Mouse (Mus musculus): ENCODE results near the gene Slc12a7. TPM values are rescaled to one million over a fixed set of nuclear protein-coding genes. Genes with fewer than 3 reads are reported as not detected.
"Not testable (repeated sequence)": the region's sequence is repeated elsewhere in the genome, so short reads cannot be mapped to it uniquely, and the experiment has no call there.

Gene Slc12a7
- 100 to 1,000 TPM; 160 to 180 TPM for total RNA-seq (2021)

DNA sequence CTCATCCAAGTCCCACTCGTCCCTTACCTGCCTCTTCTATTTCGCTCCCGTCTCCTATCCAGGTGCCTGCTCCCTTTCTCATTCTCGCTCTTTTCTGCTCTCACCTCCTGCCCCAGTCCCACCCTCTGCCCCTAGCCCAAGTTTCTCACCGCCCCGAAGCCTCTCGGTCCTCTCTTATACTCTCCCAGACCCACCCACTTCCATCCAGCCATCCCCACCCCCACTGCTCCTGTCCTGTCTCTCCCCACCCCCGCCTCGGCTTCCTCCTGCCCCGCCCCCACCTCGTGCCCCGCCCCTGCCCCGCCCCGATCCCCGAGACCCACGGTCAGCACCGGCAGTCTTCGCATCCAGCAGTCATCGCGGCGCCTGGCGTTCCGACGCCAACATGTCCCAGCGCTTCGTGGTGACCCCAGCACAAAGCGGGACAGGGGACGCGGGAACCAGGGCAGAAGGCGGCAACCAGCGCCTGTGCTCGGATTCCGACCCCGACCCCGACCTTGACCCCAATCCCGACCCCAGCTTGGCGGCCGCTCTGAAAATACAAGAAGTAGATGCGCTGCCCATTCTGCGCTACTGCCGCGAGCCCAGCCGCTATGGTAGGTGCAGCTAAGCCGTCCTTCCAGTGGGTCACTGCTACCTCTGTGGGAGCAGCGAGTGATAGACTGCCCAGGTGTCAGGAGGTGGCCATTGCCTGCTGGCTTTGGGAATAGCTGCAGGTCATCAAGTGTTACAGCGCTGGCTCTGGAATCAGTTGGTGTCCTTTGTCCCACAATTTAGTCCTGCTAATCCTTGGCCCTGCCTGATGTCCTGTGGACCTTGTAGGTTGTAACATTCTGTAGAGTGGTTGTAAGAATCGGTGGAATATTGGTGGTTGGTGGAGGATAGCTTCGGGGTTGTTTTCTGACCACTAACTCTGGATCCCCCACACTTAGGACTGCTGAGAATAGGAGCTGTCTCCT lies at the start of gene Slc12a7:
Gene Slc12a7, plus strand, starts transcription at position 353 of the 959 bp plus-strand sequence.
- DNase-seq, result peak; percentile 59 to 61

DNA sequence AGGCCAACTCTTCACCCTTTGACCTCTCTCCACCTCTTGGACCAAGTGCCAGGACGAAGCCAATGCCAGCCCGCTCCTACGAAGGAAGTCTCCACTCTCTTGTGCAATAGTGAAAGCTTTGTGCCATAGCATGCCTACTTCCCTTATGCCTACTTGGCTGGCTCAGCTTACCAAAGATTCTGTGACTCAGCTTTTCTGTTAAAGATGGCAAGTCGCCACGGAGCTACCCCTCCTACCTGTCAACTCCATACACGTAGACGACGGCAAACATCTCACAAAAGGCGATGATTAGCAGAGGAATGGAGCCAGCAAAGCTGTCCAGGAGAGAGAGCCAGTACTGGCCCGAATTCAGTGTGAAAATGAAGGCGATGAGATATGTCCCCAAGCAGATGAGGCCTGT lies 49.2 kb upstream of the Slc12a7 start:
- intact Hi-C loops (cut with DNase I), result no loop called here
- DNase-seq, result peak; percentile 44 to 58

More for the DNA sequence above, at the start of gene Slc12a7:
- intact Hi-C loops (cut with DNase I), result no loop called here

DNA sequence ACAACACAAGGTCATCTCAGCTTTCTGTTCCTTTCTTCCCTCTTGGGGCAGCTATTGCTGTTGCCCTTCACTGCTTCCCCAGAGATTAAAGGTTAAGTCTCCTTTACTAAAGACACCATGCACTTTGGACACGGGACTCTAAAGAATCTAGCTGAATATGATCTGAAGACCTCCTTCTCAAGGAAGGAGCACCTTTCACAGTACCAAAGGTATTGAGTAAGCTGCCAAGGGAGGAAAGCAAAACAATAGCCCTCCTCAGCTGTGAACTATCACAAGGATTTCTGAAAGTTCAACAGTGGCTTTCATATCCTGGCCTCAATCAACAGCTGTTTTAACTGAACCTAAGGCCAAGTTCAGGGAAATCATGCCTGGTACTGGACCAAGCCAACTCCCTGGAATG lies 48.5 kb upstream of the Slc12a7 start:
- peak in 1 of 2 experiments; percentile 18 for DNase-seq
- intact Hi-C loops (cut with DNase I), result no loop called here

DNA sequence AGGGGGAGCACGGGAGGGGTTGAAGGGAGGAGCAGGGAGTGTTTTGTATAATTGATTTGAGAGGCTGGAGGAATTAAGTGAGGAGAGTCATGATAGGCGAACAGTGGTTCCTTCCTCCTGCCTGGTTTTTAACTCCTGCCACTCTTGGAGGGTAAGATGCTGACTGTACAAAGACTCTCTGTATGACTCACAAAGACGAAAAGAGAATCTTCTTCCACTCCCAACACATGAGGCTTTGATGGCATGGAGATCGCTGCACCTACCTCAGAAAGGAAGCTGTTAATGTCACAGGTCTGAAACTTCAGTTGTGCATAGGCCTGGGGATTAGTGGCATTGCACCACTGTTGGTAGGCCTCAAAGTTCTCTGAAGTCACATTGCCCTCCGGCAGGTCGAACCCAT lies 47.4 kb upstream of the Slc12a7 start:
- intact Hi-C loops (cut with DNase I), result no loop called here
- DNase-seq, result no peak

DNA sequence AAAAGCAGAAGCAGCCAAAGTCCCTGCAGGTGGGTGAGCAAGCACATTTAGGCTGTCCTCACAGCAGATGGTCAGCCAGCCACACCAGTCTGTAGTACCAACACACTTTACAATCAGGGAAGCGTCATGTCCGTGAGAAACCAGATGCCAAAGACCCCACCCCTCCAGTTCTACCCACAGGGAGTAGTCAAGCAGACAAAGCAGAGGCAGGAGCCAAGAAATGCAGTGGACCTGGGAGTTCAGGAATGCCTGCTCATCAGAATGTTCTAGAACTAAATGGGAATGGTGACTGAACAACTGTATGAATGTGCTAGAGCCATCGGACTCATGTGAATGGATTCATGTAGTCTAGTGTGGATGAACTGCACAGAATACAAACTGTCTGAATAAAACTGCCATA lies 45.3 kb upstream of the Slc12a7 start:
- intact Hi-C loops (cut with DNase I), result no loop called here

DNA sequence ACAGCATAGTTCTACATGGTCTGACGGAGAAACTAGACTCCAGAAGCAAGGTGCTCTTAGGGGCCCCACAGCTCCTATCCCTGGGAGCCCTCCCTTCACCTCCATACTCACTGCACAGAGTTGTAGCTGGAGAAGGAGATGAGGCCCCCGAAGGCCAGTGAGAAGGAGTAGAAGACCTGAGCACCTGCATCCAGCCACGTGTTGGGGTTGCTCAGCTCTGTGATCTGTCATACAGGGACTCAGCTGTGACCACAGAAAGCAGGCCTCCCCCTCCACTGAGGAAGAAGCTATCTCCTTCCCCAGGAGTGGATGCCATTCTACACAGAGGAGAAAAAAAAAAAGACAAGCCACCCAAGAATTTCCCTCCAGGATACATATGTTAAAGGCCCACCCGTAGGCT lies 44.0 kb upstream of the Slc12a7 start:
- intact Hi-C loops (cut with DNase I), result no loop called here
- no peak for DNase-seq

More for the DNA sequence above, 45.3 kb upstream of the Slc12a7 start:
- no peak for DNase-seq

DNA sequence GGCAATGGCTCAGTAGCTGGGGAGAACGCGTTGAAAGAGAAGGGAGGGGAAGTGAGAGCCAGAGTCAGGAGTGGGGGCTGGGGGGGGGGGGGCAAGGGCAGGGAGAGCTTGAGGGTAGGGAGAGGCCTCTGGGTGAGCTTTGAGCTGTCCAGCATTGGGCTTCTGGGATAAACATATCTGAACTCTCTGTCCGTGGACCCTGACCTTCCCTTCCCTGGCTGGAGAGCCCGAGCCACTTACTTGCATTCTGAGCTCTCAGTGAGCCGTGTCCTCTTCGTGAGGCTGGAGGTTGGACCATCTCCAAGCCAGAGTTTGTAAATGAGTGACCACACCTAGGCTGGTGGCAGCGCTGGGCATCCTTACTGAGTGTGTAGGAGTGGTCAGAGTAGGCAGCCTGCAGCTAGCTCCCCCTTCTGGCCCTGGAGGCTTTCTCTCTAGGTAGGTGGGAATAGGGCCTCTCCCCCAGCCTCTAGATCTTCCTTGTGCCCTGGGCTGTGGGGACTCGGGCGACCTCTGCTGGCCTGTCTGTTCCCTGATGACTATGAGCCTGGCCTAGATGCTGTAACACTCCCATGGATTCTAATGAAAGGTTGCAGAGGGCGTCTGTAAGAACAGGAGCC lies 40.5 kb upstream of the Slc12a7 start:
- intact Hi-C loops (cut with DNase I), result loop anchor here (1.0 to 5.0 kb wide), 3 partner anchors 46 to 265 kb away; no protein-coding TSS in a partner anchor
- peak; percentile 61 to 72 for DNase-seq

DNA sequence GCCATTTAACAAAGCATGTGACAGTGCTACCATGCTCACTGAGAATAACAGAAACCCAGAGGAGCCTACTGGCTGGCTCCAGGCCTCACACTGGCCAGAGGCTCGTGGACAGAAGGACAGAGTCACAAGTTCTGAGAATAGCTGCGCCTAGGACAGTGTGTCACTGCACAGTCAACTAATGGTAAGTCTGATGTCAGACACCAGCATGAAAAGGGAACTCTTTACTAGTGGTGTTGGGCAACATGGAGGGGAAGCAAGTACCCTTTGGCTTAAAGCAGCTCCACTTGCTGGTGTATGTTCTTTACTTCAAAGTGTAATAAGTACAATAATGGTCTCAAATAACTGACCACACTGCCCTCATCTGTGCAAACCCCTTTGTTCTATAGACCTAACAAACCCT lies 39.6 kb upstream of the Slc12a7 start:
- DNase-seq, result no peak
- intact Hi-C loops (cut with DNase I), result loop anchor here (5.0 kb wide), 1 partner anchor 266 kb away; no protein-coding TSS in a partner anchor

DNA sequence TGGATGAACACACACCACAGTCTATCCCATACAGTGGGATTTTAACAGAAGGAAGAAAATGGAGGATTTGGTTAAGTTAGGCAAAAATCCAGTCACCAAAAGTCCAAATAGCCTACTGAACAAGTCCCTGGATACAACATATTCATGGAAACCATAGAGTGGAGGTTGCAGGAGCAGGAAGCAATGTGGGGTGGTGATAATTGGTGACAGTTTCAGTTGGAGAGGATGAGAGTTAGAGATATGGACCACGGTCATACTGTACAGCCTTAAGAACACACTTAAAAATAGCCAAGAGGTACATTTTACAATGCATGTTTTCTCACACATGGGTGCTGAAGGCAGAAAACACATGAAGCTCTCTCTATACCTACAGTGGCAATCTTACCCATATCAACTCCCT lies 37.9 kb upstream of the Slc12a7 start:
- no peak for DNase-seq
- intact Hi-C loops (cut with DNase I), result loop anchor here (5.0 kb wide), 1 partner anchor 268 kb away; no protein-coding TSS in a partner anchor

DNA sequence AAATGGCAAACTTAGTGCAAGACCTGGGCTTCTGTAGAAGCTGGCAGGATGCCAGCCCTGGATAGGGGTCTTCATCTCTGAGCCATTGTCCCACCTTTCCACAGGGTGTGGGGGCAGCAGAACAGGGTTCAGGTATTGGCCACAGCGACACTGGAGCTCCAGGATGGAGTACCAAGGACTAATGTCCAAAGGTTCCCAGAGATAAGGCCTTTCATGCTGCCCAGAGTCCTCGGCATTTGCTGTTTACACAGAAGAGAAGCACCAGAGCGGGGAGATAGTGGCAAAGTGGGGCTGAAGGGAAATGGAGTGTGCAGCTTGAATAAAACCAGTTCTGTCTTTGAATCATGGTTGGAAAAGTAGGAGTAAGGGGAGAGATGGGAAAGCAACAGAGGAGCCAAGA lies 36.4 kb upstream of the Slc12a7 start:
- no peak for DNase-seq
- intact Hi-C loops (cut with DNase I), result no loop called here

DNA sequence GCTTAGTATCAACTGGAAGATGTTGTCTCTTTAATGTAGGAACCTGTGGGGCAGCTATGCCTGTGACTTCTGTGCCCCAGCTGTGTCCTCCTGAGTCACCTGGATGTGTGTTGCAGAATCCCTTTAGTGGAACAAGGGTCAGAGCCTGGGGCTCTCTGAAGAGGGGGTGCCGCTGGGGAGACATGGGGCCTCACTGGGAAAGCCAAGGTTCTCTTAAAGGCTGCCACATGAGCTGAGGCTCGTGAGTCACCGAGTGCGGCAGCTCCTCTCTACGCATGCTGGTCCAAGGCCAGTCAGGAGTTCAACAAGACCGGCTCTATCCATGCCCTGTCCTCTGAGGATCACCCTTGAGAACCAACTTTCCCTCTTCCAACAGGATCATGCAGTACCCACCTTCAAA lies 33.2 kb upstream of the Slc12a7 start:
- DNase-seq, result no peak
- intact Hi-C loops (cut with DNase I), result no loop called here

DNA sequence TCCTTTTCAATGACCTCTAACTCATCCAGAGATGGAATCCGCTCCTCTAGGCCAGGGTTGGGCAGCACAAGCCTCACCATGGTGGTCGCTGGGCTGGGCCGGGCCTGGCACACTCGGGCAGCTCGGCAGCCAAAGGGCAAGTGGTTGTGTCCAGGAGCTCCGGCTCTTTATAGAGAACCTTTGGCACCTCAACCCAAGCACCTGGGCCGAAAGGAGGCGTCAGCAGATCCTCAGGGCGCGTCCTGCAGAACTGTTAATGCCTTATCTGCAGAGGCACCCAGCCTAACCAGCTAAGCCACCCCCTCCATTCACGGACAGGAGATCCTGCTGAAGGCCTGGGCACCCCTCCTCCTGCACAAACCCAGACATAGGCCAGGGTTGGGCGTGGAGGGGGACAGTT lies 32.3 kb upstream of the Slc12a7 start:
- DNase-seq, result no peak
- intact Hi-C loops (cut with DNase I), result no loop called here

DNA sequence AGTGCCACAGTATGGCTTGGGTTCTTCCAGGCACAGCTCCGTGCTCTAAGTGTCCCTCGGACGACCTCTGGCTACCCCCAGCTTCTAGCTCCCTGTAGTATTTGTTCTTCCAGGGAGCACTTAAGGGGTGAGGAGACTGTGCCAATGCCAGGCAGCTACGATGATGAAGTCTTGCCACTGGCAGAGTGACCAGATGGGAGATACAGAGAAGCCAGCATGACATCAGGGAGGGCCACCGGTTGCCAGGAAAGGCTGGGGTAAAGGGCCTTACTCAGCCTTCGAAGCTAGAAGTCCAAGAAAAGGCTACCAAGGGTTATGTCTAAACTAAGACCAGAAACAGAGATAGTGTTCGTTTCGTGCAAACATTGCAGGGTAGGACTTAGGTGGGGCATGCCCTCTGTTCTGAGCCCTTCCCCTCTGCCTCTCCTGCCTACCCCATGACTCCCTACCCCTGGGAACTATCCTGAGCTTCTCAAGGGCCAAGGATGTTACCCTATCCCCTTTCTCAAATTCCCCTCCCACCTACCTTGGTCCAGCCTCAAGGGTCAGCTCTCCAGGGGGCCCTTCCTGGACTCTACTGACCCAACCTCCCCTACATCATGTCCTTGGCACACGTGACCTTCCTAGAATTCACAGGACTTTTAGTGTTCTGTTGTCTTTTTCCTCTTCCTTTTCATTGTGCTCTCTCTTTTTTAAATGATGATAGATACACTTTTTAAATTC lies 31.6 kb upstream of the Slc12a7 start:
- no peak for DNase-seq
- intact Hi-C loops (cut with DNase I), result no loop called here

DNA sequence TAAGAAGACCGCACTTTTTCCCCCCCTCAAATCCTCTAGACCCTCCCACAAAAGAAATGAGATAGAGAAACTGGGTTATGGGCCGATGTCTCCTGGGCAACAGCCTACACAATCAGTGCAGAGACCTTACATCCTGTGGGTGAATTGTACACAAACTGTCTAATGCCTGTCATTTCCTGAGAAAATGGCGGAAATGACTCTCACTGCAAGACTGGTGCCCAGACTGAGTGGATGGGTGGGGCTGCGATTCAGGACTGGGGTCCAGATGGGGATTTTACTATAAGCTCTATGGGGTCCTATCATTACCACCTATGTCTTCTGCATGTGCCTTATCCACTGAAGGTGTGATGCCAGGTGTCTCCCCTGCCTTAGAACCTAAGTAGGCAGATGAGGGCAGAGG lies 30.1 kb upstream of the Slc12a7 start:
- intact Hi-C loops (cut with DNase I), result no loop called here
- no peak for DNase-seq

DNA sequence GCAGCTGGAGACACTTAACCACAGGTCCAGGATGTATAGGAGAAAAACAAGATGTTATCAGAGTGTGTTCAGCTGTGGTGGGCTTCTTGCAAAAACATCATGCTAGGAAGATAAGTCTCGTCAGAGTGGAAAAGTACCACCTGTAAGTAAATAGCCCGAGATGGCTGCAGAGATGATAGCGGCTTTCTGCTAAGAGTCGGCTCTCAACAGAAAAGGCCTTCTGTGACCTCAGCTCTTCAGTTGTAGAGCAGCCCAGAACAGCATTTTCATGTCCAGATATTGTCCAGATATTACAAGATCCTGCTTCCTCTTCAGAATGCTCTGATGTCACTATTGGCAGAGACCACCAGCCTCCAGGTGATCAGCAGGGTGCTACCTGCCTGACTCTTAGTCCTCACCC lies 29.4 kb upstream of the Slc12a7 start:
- DNase-seq; intact Hi-C loops (cut with DNase I): not testable (repeated sequence)

DNA sequence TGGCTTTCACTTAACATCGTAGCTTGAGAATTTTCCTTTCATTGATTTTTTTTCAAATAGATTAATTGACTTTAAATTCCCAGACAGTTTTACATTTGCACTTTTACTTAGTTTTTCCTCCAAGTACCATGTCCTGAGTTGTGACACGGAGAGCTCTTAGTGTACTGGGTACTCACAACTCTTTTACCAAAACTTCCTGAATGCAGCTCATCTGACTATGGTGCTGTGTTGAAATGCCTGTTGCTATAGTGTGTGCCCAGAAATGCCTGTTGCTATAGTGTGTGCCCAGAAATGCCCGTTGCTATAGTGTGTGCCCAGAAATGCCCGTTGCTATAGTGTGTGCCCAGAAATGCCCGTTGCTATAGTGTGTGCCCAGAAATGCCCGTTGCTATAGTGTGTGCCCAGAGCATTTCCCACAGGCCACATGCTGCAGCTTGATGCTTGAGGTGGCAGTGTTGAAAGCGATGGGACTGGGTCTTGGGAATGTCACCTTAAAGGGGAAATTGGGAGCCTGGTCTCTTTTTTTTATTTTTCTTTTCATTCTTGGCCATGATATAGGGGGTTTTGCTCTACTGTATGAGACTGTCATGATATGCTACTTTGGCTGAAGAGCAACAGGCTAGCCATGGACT lies 28.1 kb upstream of the Slc12a7 start, which contains the start of gene Slc6a19:
Gene Slc6a19, minus strand, starts transcription at position 172 of the 632 bp plus-strand sequence.
- intact Hi-C loops (cut with DNase I), result no loop called here
- no peak for DNase-seq

DNA sequence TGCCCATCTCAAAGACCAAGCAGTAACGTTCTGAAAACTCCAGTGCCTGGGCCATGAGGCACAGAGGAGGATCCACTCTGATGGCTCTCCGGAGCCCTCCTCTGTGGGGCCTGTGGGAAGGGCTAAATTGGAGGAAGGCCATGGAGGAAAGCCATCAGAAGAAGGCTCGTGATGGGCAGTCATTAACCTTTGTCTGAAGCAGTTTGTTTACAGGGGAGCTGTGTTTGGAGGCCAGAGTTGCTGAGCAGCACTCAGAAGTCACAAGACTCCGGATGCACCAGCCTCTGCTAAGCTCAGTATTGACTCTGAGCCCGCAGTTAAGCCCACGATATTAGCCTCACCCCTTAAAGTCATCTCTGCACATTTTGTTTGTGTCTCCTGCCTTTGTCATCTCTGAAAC lies 23.4 kb upstream of the Slc12a7 start:
- intact Hi-C loops (cut with DNase I), result no loop called here
- no peak for DNase-seq

DNA sequence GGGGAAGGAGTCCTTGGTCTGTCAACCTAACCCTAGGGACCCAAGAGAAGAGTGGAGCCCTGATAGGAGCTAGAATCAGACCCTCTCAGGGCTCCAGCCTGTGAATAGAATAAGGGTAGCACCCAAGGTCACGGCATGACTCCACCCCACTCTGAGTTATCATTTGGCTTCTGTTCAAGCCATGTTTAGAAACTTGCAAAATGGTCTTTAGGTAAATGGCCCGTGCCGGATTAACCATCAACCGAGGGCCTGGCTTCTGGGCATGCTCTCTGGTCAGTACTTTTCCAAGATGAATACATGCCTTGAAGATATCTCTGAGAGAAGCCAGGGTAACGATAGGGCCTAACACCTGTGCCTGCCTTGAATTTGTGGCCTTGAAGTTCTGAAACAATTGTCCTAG lies 21.7 kb upstream of the Slc12a7 start:
- DNase-seq, result no peak
- intact Hi-C loops (cut with DNase I), result no loop called here

DNA sequence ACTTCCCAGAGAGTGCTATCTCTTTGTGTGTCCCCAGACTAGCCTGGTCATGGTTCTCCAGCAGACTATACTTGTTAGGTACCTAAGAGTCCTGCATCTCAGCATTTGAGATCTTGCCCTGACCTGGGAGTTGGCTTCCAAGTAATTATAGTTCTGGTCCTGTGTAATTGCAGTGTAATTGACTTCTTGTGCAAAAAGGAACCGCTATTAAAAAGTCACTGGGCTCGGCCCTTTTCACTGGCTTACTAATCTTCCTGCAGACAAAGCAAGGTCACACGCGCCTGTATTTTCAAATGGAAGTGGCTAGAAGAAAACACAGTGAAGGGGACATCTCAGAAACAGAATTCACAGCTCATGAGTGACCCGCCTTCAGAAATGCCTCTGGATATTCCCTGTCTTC lies 21.1 kb upstream of the Slc12a7 start:
- intact Hi-C loops (cut with DNase I), result no loop called here
- DNase-seq, result no peak

DNA sequence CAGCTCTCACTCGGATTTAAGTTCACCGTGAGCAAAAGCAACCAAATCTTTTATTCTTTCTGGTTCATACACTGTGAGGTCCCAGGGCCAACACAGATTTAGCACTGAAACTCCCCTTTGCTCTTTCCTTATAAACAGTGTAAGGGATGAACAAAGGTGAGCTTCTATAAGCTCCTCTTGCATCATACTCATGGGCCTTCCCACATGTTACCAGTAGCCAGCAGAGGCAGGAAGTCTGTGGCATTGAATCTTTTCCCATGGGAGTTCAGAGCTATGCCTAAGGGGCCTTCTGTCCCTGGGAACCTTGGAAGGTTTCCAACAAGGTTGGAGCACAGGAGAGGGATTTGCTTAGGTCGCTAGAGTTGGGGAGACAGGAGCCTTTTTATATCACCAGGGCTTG lies 20.7 kb upstream of the Slc12a7 start:
- DNase-seq, result no peak
- intact Hi-C loops (cut with DNase I), result no loop called here

DNA sequence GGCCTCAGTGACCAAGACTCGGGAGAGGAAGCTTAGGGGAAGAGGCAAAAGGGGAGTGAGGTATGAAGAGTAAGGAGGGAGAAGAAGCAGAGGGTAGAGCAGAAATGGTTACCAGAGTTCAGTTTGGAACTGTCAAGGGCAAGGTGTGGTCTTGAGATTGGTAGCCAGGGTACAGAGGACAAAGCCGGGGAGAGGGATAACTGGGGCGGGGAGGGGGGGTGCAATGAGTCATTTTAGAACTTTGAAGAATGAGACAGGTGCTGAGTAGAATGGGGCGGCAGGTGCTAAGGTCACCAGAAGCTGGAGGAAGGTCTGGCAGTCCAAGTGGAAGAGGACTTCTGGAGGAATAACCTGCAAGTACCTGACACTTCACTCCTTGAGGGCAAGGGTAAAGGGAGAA lies 19.7 kb upstream of the Slc12a7 start:
- no peak for DNase-seq
- intact Hi-C loops (cut with DNase I), result no loop called here

All from heart, postnatal 10 days (tissue).